Mouse (Mus musculus) intestine, postnatal 0 days (tissue): Measurements from ENCODE around the gene Plxnb1. TPM values are rescaled to one million over a fixed set of nuclear protein-coding genes. Genes with fewer than 3 reads are reported as not detected.

ENCODE experiments used
- ATAC-seq: fragments of 200-750 bp; cut with Nextera tagmentation; 2 replicates; pipeline ENCODE4 v1.8.0; 2017; ENCODE audit warnings: mild to moderate bottlenecking, moderate TSS enrichment, moderate library complexity
- H3K27ac ChIP-seq: fragments of 300-500 bp; sonication (generic); 2 replicates; pipeline ENCODE4 v1.5.1; 2014; ENCODE audit warnings: mild to moderate bottlenecking, low read depth, low read length, moderate library complexity
- H3K27me3 ChIP-seq: fragments of 300-500 bp; sonication (generic); replicated peaks from 2 replicates; pipeline ENCODE4 v1.6.1; 2014; ENCODE audit warnings: low read length, mixed read lengths; ENCODE audit not compliant: control insufficient read depth, insufficient read depth
- H3K36me3 ChIP-seq: fragments of 300-500 bp; sonication (generic); 2 replicates; pipeline ENCODE4 v1.6.1; 2014; ENCODE audit warnings: mild to moderate bottlenecking, moderate library complexity; ENCODE audit not compliant: control insufficient read depth, insufficient read depth
- H3K4me1 ChIP-seq: fragments of 300-500 bp; sonication (generic); replicated peaks from 2 replicates; pipeline ENCODE4 v1.6.1; 2014; ENCODE audit warnings: antibody characterized with exemption, low read length, mixed read lengths; ENCODE audit not compliant: control insufficient read depth, insufficient read depth
- H3K4me2 ChIP-seq: fragments of 300-500 bp; sonication (generic); replicated peaks from 2 replicates; pipeline ENCODE4 v1.6.1; 2014; ENCODE audit warnings: low read depth, mild to moderate bottlenecking, moderate library complexity
- H3K4me3 ChIP-seq: fragments of 300-500 bp; sonication (generic); 2 replicates; pipeline ENCODE4 v1.5.1; 2014; ENCODE audit warnings: low read depth, low read length
- H3K9ac ChIP-seq: fragments of 300-500 bp; sonication (generic); 2 replicates; pipeline ENCODE4 v1.6.1; 2014; ENCODE audit warnings: mild to moderate bottlenecking, low read depth, low read length
- H3K9me3 ChIP-seq: fragments of 300-500 bp; sonication (generic); 2 replicates; pipeline ENCODE4 v1.6.1; 2016; ENCODE audit warnings: mixed run types; ENCODE audit not compliant: control insufficient read depth
- CTCF ChIP-seq: sonication (generic); IDR thresholded peaks from 2 replicates; pipeline ENCODE4 v1.5.1; 2016; ENCODE audit warnings: low read depth, mild to moderate bottlenecking, control low read depth, antibody characterized with exemption, moderate library complexity
- WGBS: fragments of 180-500 bp; shearing (Covaris S2); extraction: QIAGEN DNeasy Blood & Tissue Kit; methylation state at CpG from one replicate; pipeline ENCODE4 v1.1.7; 2014; 5-methylcytosine and 5-hydroxymethylcytosine counted together
- polyA plus RNA-seq: library from polyadenylated mRNA; unstranded; fragments of >200 nt; fragmentation: Nextera tagmentation; extraction: Ambion mirVana; gene quantifications from 2 replicates; pipeline ENCODE4 v1.2.1, GENCODE M21; 2015

Plxnb1 gene
- polyA plus RNA-seq, 1 experiment from 2014 or later: 1.6 TPM

DNA sequence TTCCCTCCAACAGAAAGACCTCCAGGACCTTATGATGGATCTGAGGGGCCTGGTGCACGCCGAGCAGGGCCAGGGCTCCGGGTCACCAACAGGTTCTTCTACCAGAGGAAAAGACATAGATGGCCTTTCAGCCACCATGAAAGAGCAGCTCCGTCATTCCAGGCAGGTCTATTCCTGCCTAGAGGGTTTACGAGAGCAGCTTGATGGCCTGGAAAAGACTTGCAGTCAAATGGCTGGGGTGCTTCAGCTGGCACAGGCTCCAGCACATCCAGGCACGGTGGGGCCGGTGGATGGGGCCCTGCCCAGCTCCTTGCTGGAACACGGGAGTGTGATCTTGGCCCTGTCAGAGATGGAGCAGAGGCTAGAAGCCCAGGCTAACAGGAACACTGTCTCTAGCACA is 3.4 kb upstream of the Plxnb1 start:
- WGBS: 93% methylated on average over 8 of the region's 8 CpGs
- Histone ChIP-seq H3K4me1 (0 out of 2 replicates have a peak, but pooled peaks cover 6% of the 10 kb centered on the region), H3K9me3 (no peaks in the 10 kb centered on the region), H3K36me3 (peaks cover 17% of the 10 kb centered on the region), H3K4me3 (no peak overlapping the region), H3K27me3 (no peaks in the 10 kb centered on the region), H3K9ac (no peak overlapping the region), H3K4me2 (no peak overlapping the region), H3K27ac (no peak overlapping the region)
- TF ChIP-seq CTCF: no peak
- no peak for ATAC-seq

DNA sequence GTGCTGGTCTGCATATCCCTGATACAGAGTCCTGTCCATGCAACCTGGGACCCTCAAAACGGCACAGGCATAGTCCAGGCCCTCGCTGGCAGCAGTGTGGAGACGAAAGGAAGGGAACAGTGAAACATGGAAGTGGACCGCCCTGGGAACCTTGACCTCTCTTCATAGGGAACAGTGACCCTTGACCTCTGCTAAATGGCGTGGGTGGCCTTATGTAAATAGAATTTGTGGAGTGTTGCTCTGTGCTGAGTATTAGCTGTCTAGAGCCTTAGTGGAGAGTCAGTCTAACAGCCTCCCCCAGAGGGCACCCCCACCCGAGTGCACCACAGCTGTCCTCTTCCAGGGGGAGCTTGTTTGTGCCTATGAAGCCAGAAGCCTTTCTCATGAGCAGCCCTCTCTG is 2.4 kb upstream of the Plxnb1 start:
- peaks cover 17% of the 10 kb centered on the region for H3K36me3 ChIP-seq
- H3K9me3 ChIP-seq: no peaks in the 10 kb centered on the region
- ATAC-seq: no peak
- 43% methylated on average over 6 of the region's 6 CpGs for WGBS
- H3K4me2 ChIP-seq: no peak overlapping the region
- H3K27ac ChIP-seq: no peak overlapping the region
- H3K4me3 ChIP-seq: no peak overlapping the region
- peak; percentile 16; the same call in 1 of the 2 replicates for TF ChIP-seq CTCF
- no peak overlapping the region for H3K9ac ChIP-seq
- peaks cover 6% of the 10 kb centered on the region; the same call in 1 of the 2 replicates for H3K4me1 ChIP-seq
- no peaks in the 10 kb centered on the region for H3K27me3 ChIP-seq

DNA sequence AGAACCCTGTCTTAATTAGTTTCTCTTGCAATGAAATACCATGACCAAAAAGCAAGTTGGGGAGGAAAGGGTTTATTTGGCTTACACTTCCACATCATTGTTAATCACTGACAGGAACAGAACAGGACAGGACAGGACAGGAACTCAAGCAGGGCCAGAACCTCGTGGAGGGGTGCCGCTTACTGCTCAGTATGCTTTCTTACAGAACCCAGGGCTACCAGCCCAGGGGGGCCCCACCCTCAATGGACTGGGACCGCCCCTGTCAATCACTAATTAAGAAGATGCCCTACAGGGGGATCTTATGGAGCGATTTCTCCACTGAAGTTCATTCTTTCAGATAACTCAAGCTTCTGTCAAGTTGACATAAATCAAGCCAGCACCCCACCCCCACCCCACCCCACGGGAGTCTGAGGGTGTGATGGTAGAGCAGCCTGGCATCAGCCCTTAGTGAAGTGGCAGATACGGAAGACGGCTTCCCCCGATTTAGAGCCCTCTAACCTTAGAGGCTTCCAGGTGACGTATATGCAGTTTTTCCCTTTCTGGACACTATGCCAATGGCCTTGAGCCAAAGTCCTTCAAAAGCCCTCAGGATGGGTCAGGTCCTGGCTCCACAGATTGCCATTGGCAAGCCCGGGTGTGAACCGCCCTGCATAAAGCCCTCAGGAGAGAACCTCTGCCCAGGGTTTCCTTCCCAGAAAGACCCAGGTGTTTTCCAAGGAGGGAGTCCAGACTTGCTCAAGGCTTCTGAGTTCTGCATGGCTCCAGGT is 1.2 kb upstream of the Plxnb1 start:
- 30% methylated on average over 11 of the region's 11 CpGs for WGBS

DNA sequence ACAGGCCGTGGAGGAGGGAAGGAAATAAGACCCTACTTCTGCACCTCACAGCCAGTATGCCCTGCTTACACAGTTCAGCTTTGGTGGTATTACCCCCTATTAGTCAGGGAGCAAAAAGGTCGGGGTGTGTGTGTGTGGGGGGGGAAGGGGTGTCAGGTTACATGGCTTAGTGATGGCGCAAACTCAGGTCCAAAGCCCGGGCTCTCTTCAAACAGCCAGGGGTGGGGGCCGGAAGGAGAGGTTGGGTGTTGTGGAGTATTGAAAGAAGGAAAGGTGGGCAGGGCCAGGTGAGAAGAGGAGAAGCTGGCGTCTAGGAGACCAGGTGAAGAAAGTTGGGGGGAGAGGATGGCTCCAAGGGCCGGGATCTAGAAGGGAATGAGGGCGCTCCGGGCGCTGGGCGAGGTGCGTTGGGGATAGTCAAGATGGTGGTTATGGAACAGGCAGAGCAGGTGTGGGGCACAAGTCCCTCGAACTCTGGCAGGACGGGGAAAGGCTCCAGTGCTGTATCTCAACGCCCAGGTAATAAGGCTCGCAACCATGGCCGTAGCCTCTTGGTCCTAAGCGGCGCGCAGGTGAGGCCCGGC is 544 bp upstream of the Plxnb1 start:
- no peak for TF ChIP-seq CTCF
- H3K4me3 ChIP-seq: peak overlapping the region; percentile 75
- H3K4me2 ChIP-seq: peak overlapping the region; percentile 98
- peaks cover 14% of the 10 kb centered on the region for H3K36me3 ChIP-seq
- peak overlapping the region; percentile 77 for H3K27ac ChIP-seq
- ATAC-seq: peak; percentile 71
- H3K9me3 ChIP-seq: no peaks in the 10 kb centered on the region
- peaks cover 6% of the 10 kb centered on the region; the same call in 1 of the 2 replicates for H3K4me1 ChIP-seq
- 2% methylated on average over 21 of the region's 21 CpGs for WGBS
- peak overlapping the region; percentile 75 for H3K9ac ChIP-seq
- no peaks in the 10 kb centered on the region for H3K27me3 ChIP-seq

More for the DNA sequence above, 1.2 kb upstream of the Plxnb1 start:
- peak overlapping the region; percentile 98 for H3K4me2 ChIP-seq
- H3K9me3 ChIP-seq: no peaks in the 10 kb centered on the region
- no peak overlapping the region for H3K9ac ChIP-seq
- no peak for ATAC-seq
- H3K27me3 ChIP-seq: no peaks in the 10 kb centered on the region
- H3K27ac ChIP-seq: no peak overlapping the region; the same call in 1 of the 2 replicates
- peaks cover 6% of the 10 kb centered on the region; the same call in 1 of the 2 replicates for H3K4me1 ChIP-seq
- H3K4me3 ChIP-seq: 0 out of 2 replicates have a peak overlapping the region, but pooled peaks have one; percentile 75
- H3K36me3 ChIP-seq: peaks cover 17% of the 10 kb centered on the region
- TF ChIP-seq CTCF: no peak

DNA sequence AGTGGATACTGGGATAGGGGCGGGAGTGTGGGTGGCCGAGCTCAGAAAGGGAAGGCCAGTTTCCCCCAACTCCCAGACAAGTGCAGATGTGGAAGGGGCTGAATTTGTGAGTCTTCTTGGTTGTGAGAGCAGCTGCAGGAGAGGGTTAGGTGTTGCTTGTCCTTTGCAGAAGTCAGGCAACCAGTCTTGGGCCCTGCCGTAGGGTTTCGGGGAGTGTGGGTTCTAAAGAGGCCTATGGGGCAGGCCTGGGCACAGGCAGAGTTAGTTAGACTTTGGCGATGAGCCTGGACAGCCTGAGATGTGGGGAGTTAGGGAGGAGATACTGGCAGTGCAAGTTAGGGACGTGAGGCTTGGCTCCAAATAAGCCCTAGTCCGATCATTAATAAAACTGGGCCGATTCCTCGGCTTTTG is 1.1 kb downstream of the Plxnb1 start:
- peak overlapping the region; percentile 98 for H3K4me2 ChIP-seq
- 39% methylated on average over 9 of the region's 9 CpGs for WGBS
- no peak for ATAC-seq
- peaks cover 6% of the 10 kb centered on the region; the same call in 1 of the 2 replicates for H3K4me1 ChIP-seq
- no peak overlapping the region for H3K27ac ChIP-seq
- H3K27me3 ChIP-seq: no peaks in the 10 kb centered on the region
- H3K36me3 ChIP-seq: peaks cover 11% of the 10 kb centered on the region
- peak overlapping the region; percentile 75 for H3K4me3 ChIP-seq
- no peak for TF ChIP-seq CTCF
- 0 out of 2 replicates have a peak overlapping the region, but pooled peaks have one; percentile 17 for H3K9ac ChIP-seq
- no peaks in the 10 kb centered on the region for H3K9me3 ChIP-seq

DNA sequence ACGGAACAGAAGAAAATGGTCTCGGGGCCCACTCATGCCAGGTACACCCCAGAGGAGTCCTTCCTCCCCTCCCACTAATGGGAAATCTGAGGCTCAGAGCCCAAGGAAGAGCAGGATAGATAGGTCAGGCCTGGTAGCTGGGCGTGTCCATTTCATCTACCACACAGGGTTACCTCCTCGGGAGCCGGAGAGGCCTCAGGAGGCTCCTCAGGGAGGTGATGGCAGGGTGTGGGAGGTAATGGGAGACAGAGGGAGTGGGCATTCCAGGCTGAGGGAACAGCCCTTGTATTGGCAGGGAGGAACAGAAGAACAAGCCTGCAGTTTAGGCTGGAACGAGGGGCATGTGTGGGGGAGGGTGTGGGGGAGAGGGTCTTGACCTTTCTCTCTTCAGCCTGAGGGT is 1.7 kb downstream of the Plxnb1 start:
- H3K4me3 ChIP-seq: no peak overlapping the region
- no peak for ATAC-seq
- H3K9me3 ChIP-seq: no peaks in the 10 kb centered on the region
- no peaks in the 10 kb centered on the region for H3K27me3 ChIP-seq
- TF ChIP-seq CTCF: no peak
- H3K9ac ChIP-seq: no peak overlapping the region
- 43% methylated on average over 6 of the region's 6 CpGs for WGBS
- H3K36me3 ChIP-seq: peaks cover 5% of the 10 kb centered on the region
- H3K4me1 ChIP-seq: peaks cover 6% of the 10 kb centered on the region; the same call in 1 of the 2 replicates
- peak overlapping the region; percentile 98 for H3K4me2 ChIP-seq
- no peak overlapping the region for H3K27ac ChIP-seq
